Mouse (Mus musculus): ENCODE results near the gene Map3k11. TPM values are rescaled to one million over a fixed set of nuclear protein-coding genes. Genes with fewer than 3 reads are reported as not detected.

Gene Map3k11
- polyA plus RNA-seq, 1 experiment from 2014 or later: 26.2 TPM

DNA sequence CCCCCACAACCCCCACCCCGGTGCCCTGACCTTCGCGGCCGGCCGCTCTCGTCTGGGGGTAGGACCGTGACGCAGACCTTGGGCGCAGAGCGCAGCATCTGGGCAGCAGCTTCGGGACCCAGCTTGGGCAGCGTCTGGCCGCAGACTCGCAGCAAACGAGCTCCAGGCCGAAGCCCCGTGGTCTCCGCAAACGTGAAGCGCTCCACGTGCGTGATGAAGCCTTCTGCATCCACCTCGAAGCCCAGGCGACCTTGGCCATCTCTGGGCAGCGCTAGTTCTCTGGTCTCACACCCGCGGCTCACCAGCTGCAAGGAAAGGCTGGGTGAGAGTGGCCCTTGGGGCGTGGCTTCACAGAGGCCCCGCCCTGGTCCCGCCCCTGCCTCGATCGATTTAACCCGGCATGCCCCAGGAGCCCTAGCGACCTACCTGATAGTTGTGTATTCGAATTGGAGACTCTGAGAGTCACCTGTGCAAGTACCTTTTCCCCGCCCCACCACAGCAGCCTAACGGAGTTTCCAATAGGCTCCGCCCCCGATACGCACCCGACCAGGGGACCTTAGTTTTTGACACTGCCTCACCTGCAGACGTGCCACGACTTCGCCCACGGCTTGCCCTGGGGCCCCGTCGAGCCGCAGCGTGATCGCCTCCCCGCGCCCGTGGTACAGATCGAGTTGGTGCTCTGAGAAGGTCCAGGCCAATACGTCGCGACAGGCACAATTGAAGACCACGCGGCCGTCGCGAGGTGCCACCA lies 34.4 kb upstream of the Map3k11 start:
- Histone ChIP-seq H3K9me3 (no peaks in the 10 kb centered on the region), H3K9ac (replicated peaks) (peak overlapping the region; percentile 51), H3K4me2 (replicated peaks) (peak overlapping the region; percentile 70), H3K27me3 (peaks cover 56% of the 10 kb centered on the region), H3K4me1 (peaks cover 18% of the 10 kb centered on the region), H3K36me3 (peaks cover 7% of the 10 kb centered on the region; the same call in 1 of the 2 replicates), H3K27ac (replicated peaks) (no peak overlapping the region), H3K4me3 (peak overlapping the region; percentile 46)
- 3% methylated on average over 62 of the region's 62 CpGs for WGBS
- ATAC-seq (ENCODE audit: low FRiP score, low read depth): peak; percentile 79; the same call in 1 of the 2 replicates

DNA sequence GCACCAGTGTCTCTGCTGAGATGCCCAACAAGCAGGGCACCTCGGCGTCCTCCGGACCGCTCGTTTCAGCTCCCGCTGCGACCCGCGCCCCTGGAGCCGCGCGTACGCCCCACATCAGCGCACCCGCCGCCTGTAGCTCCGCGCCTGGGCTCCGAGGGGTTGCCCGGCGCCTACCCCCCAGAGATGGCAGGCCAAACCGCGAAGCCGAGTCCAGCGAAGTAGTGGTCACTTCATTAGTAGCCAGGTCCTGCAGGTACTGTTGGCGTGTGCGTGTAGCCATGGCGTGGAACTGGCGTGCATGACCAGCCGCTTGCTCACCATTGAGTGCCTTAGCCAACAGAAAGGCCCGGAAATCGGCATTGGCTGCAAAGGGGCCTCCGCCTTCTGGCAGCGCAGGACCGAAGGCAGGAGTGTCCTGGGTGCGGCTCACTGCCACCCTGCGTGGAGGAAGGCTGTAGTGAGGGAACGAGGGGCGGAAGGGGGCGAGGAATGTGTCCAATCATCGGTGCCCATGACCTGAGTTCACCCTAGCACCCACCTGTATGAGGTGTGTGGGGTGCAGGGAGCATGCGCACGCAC lies 33.7 kb upstream of the Map3k11 start:
- Histone ChIP-seq H3K4me2 (replicated peaks) (peak overlapping the region; percentile 70), H3K36me3 (peaks cover 7% of the 10 kb centered on the region; the same call in 1 of the 2 replicates), H3K9ac (replicated peaks) (peak overlapping the region; percentile 51), H3K9me3 (no peaks in the 10 kb centered on the region), H3K27me3 (peaks cover 56% of the 10 kb centered on the region), H3K4me1 (peaks cover 16% of the 10 kb centered on the region), H3K4me3 (peak overlapping the region; percentile 46), H3K27ac (replicated peaks) (no peak overlapping the region)
- no peak for ATAC-seq (ENCODE audit: low FRiP score, low read depth)
- WGBS: 9% methylated on average over 43 of the region's 43 CpGs

DNA sequence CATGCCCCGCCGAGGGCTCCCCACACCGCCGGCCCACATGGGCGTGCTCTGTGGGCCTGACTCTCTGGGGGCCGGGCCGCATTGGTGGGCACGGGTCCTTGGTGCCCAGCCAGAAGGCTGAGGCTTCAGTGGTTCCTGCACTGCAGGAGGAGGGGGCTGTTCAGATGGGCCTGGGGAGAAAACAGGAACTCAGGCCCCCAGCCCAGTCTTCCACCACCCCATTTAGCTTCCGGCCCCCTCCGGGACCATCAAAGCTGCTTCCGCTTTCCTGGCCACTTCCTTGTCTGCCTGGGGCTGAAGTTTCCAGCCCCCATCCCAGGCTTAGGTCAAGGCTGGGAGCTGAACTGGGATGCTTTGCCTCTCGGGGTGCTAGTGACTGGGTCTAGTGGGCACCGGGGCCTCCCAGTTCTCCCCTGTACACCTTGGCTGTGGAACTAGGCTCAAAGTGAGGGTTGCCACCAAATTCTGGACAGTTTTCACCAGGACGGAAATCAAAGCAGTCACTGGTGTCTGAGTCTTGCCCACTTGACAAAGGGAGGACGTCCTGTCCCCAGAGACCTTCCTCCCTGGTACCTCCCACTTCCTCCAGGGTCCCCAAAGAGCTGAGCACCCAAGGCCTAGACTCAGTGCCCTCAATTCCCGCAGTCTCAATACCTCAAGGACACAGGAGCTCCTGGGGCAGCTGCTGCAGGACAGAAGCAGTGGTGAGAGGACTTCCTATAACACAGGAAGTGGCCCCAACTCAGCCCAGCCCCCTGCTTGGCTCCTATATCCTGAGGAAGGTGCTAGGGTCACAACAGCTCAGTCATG lies 27.4 kb upstream of the Map3k11 start:
- Histone ChIP-seq H3K36me3 (peaks cover 17% of the 10 kb centered on the region), H3K9ac (replicated peaks) (no peak overlapping the region), H3K4me2 (replicated peaks) (no peak overlapping the region), H3K4me1 (peaks cover 14% of the 10 kb centered on the region), H3K4me3 (no peak overlapping the region), H3K27me3 (peaks cover 7% of the 10 kb centered on the region), H3K27ac (replicated peaks) (no peak overlapping the region), H3K9me3 (no peaks in the 10 kb centered on the region)
- 85% methylated on average over 16 of the region's 16 CpGs for WGBS
- ATAC-seq (ENCODE audit: low FRiP score, low read depth): no peak

DNA sequence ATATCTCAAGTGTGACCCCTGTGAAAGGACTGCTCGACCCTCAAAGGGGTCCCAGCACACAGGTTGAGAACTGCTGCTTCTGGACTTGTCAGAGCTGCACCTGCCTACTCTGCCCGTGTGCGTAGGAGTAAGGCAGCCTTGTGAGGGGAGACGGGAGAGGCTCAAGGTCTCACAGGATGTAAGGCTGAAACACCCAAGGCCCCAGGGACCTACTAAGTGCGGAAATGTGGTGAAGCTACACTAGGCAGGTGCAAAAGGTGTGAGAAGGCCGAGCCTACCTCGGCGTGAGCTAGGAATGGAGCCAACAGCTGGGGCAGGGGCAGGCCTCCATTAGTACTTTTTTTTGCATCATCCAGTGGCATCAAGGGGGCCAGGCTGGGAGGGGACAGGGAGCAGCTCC lies 26.2 kb upstream of the Map3k11 start:
- Histone ChIP-seq H3K27me3 (no peaks in the 10 kb centered on the region), H3K9me3 (no peaks in the 10 kb centered on the region), H3K36me3 (peaks cover 29% of the 10 kb centered on the region), H3K4me1 (peaks cover 14% of the 10 kb centered on the region), H3K27ac (replicated peaks) (0 out of 2 replicates have a peak overlapping the region, but pooled peaks have one; percentile 30), H3K4me3 (0 out of 2 replicates have a peak overlapping the region, but pooled peaks have one; percentile 7), H3K4me2 (replicated peaks) (0 out of 2 replicates have a peak overlapping the region, but pooled peaks have one; percentile 53), H3K9ac (replicated peaks) (no peak overlapping the region)
- 86% methylated on average over 8 of the region's 8 CpGs for WGBS
- no peak for ATAC-seq (ENCODE audit: low FRiP score, low read depth)

DNA sequence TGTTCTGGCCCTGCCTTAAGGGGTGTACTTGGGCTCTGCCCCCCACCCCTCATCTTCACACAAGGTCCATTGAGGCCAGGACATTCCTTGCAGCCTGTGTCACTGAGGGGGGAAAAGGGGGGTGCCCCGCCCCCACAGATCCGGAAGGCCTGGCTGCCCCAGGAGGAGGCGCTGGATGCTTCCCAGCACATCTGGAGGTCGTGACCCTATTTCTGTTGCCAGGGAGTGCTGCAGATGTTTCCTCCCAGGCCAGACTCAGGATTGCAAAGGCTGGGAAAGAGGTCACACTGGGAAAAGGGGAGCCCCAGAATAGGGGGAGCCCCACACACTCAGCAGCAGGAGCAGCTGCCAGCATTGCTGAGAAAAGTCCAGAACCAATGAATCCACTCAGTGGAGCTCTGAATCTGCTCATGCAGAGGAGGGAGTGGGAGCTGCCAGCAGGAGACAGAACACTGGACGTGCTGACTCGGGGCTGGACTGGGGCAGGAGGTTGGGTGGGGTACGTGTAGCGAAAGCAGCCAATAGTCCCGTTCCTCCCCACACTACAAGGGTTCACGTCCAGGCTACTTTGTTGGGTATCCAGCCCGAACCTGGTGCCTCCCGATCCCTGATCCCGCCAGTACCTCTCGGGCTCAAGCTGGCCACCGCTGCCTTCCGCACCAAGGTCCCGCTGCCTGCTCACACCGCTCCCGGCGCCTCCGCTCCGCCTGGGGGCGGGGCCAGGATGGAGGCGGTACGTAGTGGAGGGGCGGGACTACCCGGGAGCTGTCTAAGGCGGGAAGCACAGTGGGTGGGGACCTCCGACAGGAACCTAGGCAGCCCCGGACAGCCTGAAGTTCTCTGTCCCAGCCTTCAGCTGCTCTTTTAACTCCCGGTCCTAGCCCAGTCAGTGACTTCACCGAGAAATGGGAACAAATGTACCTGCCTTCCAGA lies 25.3 kb upstream of the Map3k11 start, which contains the start of gene Sipa1:
TSS of gene Sipa1 (minus strand) at position 727 of the 933 bp plus-strand sequence.
- Histone ChIP-seq H3K36me3 (peaks cover 38% of the 10 kb centered on the region), H3K4me1 (peaks cover 14% of the 10 kb centered on the region), H3K27me3 (no peaks in the 10 kb centered on the region), H3K9ac (replicated peaks) (peak within 1 kb of the TSS; percentile 57), H3K27ac (replicated peaks) (peak within 1 kb of the TSS; percentile 47), H3K4me3 (peak within 1 kb of the TSS; percentile 41), H3K9me3 (no peaks in the 10 kb centered on the region), H3K4me2 (replicated peaks) (peak within 1 kb of the TSS; percentile 53)
- under 1% methylated on average over 32 of the region's 32 CpGs for WGBS
- peak; percentile 92 for ATAC-seq (ENCODE audit: low FRiP score, low read depth)

DNA sequence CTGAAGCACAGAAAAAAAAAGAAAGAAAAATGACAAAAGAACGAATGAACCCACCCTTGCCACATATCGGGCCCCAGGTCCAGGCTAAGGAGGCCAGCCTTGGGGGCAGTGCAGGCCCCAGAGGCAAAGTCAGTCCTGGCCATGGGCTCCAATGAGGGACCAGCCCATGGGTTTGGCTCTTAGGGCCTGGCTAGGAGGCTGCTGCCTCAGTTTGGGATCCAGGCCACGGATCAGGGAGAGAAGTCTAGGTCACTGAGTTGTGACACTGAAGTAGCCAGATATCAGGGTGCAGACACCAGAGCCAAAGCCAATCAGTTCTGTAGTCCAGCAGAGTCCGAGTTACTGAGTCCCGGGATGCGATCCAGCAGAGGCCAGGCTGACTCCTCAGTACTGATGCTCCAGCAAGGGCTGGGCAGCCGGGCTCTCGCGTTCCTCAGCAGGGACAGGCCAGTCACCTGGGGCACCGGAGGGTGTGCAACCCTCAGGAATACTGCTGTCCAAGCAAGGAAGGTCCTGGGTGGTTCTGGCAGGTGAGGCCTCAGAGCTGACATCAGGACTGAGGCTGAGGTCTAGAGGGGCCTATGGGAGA lies 23.8 kb upstream of the Map3k11 start:
- Histone ChIP-seq H3K9ac (replicated peaks) (no peak overlapping the region), H3K4me3 (no peak overlapping the region), H3K27ac (replicated peaks) (no peak overlapping the region), H3K4me2 (replicated peaks) (no peak overlapping the region), H3K9me3 (no peaks in the 10 kb centered on the region), H3K27me3 (no peaks in the 10 kb centered on the region), H3K4me1 (peaks cover 14% of the 10 kb centered on the region), H3K36me3 (peaks cover 53% of the 10 kb centered on the region)
- ATAC-seq (ENCODE audit: low FRiP score, low read depth): no peak
- WGBS: 93% methylated on average over 10 of the region's 10 CpGs

DNA sequence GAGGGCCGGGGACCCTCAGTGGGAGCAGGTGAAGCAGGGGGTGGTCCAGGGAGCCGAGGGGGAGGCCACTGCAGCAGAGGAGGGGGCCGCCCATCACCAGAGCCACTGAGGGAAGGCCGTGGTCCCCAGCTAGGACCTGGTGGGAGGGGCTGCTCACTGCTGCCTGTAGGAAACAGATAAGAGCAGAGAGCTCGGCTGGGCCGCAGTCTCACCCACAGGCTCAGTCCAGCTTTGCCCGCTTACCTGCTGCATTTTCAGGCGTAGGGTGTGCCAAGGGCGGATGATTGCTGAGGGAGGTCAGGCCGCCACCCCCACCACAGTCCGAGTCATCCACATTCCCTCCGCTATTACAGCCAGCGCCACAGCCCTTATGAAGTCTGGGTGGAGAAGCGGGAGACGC lies 23.1 kb upstream of the Map3k11 start:
- no peak overlapping the region for H3K9ac ChIP-seq (replicated peaks)
- WGBS: 89% methylated on average over 15 of the region's 15 CpGs
- H3K4me1 ChIP-seq: peaks cover 14% of the 10 kb centered on the region
- no peak for ATAC-seq (ENCODE audit: low FRiP score, low read depth)
- H3K36me3 ChIP-seq: peaks cover 60% of the 10 kb centered on the region
- no peak overlapping the region for H3K4me2 ChIP-seq (replicated peaks)
- H3K27ac ChIP-seq (replicated peaks): no peak overlapping the region
- no peaks in the 10 kb centered on the region for H3K27me3 ChIP-seq
- H3K9me3 ChIP-seq: no peaks in the 10 kb centered on the region
- H3K4me3 ChIP-seq: no peak overlapping the region

DNA sequence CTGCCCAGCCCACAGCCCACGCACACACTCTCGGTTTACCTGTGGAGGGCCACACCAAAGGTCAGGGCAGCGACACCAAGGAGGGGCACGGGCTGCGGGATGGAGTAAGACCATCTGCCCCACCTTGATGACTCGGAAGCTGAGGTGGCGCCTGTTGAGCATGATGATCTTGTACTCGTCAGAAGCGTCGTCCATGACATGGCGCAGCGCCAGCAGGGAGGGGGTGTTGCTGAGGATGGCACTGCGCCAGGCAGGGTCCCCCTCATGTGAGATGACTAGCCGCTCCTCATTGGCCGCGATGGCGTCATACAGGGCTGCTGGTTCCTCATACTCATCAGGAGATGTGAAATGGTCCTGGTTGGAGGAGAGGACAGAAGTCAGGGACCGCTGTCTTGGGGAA lies 22.2 kb upstream of the Map3k11 start:
- ATAC-seq (ENCODE audit: low FRiP score, low read depth): no peak
- no peak overlapping the region for H3K27ac ChIP-seq (replicated peaks)
- no peak overlapping the region for H3K9ac ChIP-seq (replicated peaks)
- no peak overlapping the region for H3K4me3 ChIP-seq
- H3K27me3 ChIP-seq: no peaks in the 10 kb centered on the region
- no peaks in the 10 kb centered on the region for H3K9me3 ChIP-seq
- H3K4me1 ChIP-seq: peaks cover 14% of the 10 kb centered on the region
- WGBS: 94% methylated on average over 18 of the region's 18 CpGs
- no peak overlapping the region for H3K4me2 ChIP-seq (replicated peaks)
- peaks cover 69% of the 10 kb centered on the region for H3K36me3 ChIP-seq

DNA sequence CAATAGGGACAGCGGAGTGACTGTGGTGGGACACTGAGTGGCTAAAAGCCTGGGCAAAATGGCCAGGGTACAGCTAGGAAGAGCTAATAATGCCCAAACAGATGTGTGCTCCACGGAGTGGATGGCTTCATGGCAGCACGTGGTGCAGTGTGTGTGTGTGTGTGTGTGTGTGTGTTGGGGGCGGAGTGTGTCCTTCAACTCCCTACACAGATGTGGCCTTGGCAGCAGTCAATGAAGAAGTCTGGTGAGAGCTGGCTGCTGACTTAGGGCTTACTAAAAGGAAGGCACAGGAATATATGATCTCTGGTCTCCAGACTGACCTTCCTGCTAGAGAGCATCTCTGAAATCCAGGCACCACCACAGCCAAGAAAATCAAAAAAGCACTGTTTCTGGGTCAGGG lies 20.2 kb upstream of the Map3k11 start:
- no peak for ATAC-seq (ENCODE audit: low FRiP score, low read depth)
- 94% methylated on average over 4 of the region's 4 CpGs for WGBS
- H3K4me3 ChIP-seq: no peak overlapping the region
- peaks cover 89% of the 10 kb centered on the region for H3K36me3 ChIP-seq
- H3K27me3 ChIP-seq: no peaks in the 10 kb centered on the region
- H3K9me3 ChIP-seq: no peaks in the 10 kb centered on the region
- no peak overlapping the region for H3K9ac ChIP-seq (replicated peaks)
- no peak overlapping the region for H3K27ac ChIP-seq (replicated peaks)
- no peak overlapping the region for H3K4me2 ChIP-seq (replicated peaks)
- H3K4me1 ChIP-seq: peaks cover 7% of the 10 kb centered on the region

DNA sequence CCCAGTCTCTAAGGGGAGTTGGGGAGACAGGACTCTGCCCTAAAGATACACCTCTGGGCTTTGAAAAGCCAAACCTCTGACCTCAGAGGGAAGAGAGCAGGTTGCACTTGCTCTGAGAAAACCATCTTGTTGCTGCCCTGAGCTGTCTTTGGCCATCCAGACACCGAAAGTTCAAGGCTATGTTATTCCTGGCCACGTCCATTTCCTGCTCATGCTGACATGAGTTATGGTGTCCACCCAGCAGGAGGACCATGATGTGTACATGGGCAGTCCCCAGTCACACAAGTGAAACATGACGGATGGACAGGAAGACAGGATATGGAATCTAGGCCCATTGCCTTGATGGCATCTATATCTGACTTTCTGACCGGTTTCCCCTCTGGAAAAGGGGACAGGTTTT lies 8.1 kb upstream of the Map3k11 start:
- no peak for ATAC-seq (ENCODE audit: low FRiP score, low read depth)
- Histone ChIP-seq H3K9ac (replicated peaks) (no peak overlapping the region), H3K4me2 (replicated peaks) (no peak overlapping the region), H3K27ac (replicated peaks) (no peak overlapping the region), H3K27me3 (no peaks in the 10 kb centered on the region), H3K4me1 (no peaks in the 10 kb centered on the region), H3K4me3 (no peak overlapping the region), H3K9me3 (no peaks in the 10 kb centered on the region), H3K36me3 (peaks cover 94% of the 10 kb centered on the region)
- 94% methylated on average over 4 of the region's 4 CpGs for WGBS

DNA sequence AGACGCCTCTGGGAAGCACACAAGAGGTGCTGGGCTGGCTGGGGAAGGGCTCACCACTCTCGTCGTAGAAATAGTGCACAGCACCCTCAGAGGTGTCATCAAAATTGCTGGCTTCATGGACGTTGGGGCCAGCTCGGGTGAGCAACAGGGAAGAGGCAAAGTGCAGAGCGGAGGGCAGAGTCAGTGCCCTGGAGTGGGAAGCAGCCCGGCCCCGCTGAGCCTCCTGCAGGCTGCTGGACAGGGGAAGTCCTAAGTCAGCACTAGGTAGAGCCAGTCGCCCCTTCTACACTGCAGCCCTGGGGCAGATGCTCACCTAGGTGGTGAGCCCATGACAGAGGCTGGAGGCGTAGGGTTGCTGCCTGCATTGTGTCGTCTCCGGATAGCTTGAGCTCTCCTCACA lies 4.3 kb upstream of the Map3k11 start:
- H3K27me3 ChIP-seq: no peaks in the 10 kb centered on the region
- H3K27ac ChIP-seq (replicated peaks): no peak overlapping the region
- H3K9me3 ChIP-seq: no peaks in the 10 kb centered on the region
- ATAC-seq (ENCODE audit: low FRiP score, low read depth): no peak
- no peak overlapping the region for H3K4me2 ChIP-seq (replicated peaks)
- H3K4me1 ChIP-seq: peaks cover 11% of the 10 kb centered on the region
- peaks cover 78% of the 10 kb centered on the region for H3K36me3 ChIP-seq
- no peak overlapping the region for H3K4me3 ChIP-seq
- H3K9ac ChIP-seq (replicated peaks): no peak overlapping the region
- WGBS: 93% methylated on average over 12 of the region's 12 CpGs

Data from midbrain, embryonic 12.5 days (tissue).